Mouse (Mus musculus): Measurements from ENCODE around the gene Hcn2.

Gene Hcn2

GRCm38 (mm10) chr10:79709307-79709706, 7.1 kb upstream of the Hcn2 start:
- DNase-seq (ENCODE audit: low read depth): no peak

- DNase-seq (ENCODE audit: low read depth): peak; percentile 63
Observed at GRCm38 (mm10) chr10:79712029-79712428, 4.4 kb upstream of the Hcn2 start.

- peak; percentile 86 for DNase-seq (ENCODE audit: low read depth)
Observed at GRCm38 (mm10) chr10:79712499-79713126, 3.8 kb upstream of the Hcn2 start.

- no peak for DNase-seq (ENCODE audit: low read depth)
Observed at GRCm38 (mm10) chr10:79713163-79713562, 3.3 kb upstream of the Hcn2 start.

- no peak for DNase-seq (ENCODE audit: low read depth)
Observed at GRCm38 (mm10) chr10:79714996-79715395, 1.4 kb upstream of the Hcn2 start.

GRCm38 (mm10) chr10:79716988-79717355, 538 bp downstream of the Hcn2 start:
- DNase-seq (ENCODE audit: low read depth): peak; percentile 55

- DNase-seq (ENCODE audit: low read depth): peak; percentile 83
Observed at GRCm38 (mm10) chr10:79717640-79718357, 1.4 kb downstream of the Hcn2 start.

GRCm38 (mm10) chr10:79721089-79721488, 4.7 kb downstream of the Hcn2 start:
- no peak for DNase-seq (ENCODE audit: low read depth)

- DNase-seq (ENCODE audit: low read depth): no peak
Observed at GRCm38 (mm10) chr10:79723047-79723446, 6.6 kb downstream of the Hcn2 start.

GRCm38 (mm10) chr10:79723692-79724091, 7.3 kb downstream of the Hcn2 start:
- no peak for DNase-seq (ENCODE audit: low read depth)

- peak; percentile 67 for DNase-seq (ENCODE audit: low read depth)
Observed at GRCm38 (mm10) chr10:79726090-79726489, 9.7 kb downstream of the Hcn2 start.

GRCm38 (mm10) chr10:79728323-79729249, 12.2 kb downstream of the Hcn2 start:
- DNase-seq (ENCODE audit: low read depth): no peak

- no peak for DNase-seq (ENCODE audit: low read depth)
Observed at GRCm38 (mm10) chr10:79729357-79729965, 13.0 kb downstream of the Hcn2 start.

- DNase-seq (ENCODE audit: low read depth): peak; percentile 62
Observed at GRCm38 (mm10) chr10:79732500-79732899, 16.1 kb downstream of the Hcn2 start.

- DNase-seq (ENCODE audit: low read depth): no peak
Observed at GRCm38 (mm10) chr10:79733847-79734246, 17.4 kb downstream of the Hcn2 start.

GRCm38 (mm10) chr10:79735361-79735760, 18.9 kb downstream of the Hcn2 start:
- no peak for DNase-seq (ENCODE audit: low read depth)

- DNase-seq (ENCODE audit: low read depth): no peak
Observed at GRCm38 (mm10) chr10:79736706-79737105, 20.3 kb downstream of the Hcn2 start.

GRCm38 (mm10) chr10:79738259-79738658, 21.8 kb downstream of the Hcn2 start:
- peak; percentile 53 for DNase-seq (ENCODE audit: low read depth)

GRCm38 (mm10) chr10:79739234-79739633, 22.8 kb downstream of the Hcn2 start:
- no peak for DNase-seq (ENCODE audit: low read depth)

- no peak for DNase-seq (ENCODE audit: low read depth)
Observed at GRCm38 (mm10) chr10:79740863-79741262, 24.4 kb downstream of the Hcn2 start.

GRCm38 (mm10) chr10:79743161-79743560, 26.7 kb downstream of the Hcn2 start:
- DNase-seq (ENCODE audit: low read depth): no peak

- DNase-seq (ENCODE audit: low read depth): no peak
Observed at GRCm38 (mm10) chr10:79743650-79744365, 27.4 kb downstream of the Hcn2 start.

All from induced T-regulatory cell, adult 2 months (primary cell).